Comparison of ENCODE assay signal across 17 mouse cellular contexts in genomic region chr1:80244123-80244522, GRCm38 (mm10). TPM values are rescaled to one million over a fixed set of nuclear protein-coding genes. Genes with fewer than 3 reads are reported as not detected.
A peak's percentile ranks its signal among the peaks of the same experiment; 100 is the strongest.
DNase-seq lines count a peak whose midpoint lies in the region; ATAC-seq and TF ChIP-seq lines count a peak whose summit lies in the region.
"Had no signal": no experiment of that assay in that cellular context is flagged by ENCODE, and none has a peak within 500 bp of the region (broad histone marks: within the 10 kb centered on the region; RNA-seq: fewer than 3 reads in every experiment).

No protein-coding gene starts in this region.

- no peaks in the 10 kb centered on the region for H3K27me3 ChIP-seq in hindbrain, postnatal 0 days (ENCODE audit: insufficient read depth, low read length)
- no peaks in the 10 kb centered on the region for H3K27me3 ChIP-seq in hindbrain, embryonic 12.5 days
- H3K27me3 ChIP-seq in lung, postnatal 0 days (replicated peaks; ENCODE audit: insufficient read depth, low read length) = no peaks in the 10 kb centered on the region
- H3K27me3 ChIP-seq: hindbrain, embryonic 13.5 days; midbrain, embryonic 15.5 days had no signal

- H3K27ac ChIP-seq in hindbrain, postnatal 0 days = no peak overlapping the region
- no peak overlapping the region for H3K27ac ChIP-seq in hindbrain, embryonic 12.5 days
- no peak overlapping the region for H3K27ac ChIP-seq in lung, postnatal 0 days (ENCODE audit: low read length)
- H3K27ac ChIP-seq: embryonic facial prominence, embryonic 10.5 days; hindbrain, embryonic 13.5 days; macrophage; midbrain, embryonic 15.5 days had no signal

- TF ChIP-seq EP300 in lung, postnatal 0 days (IDR thresholded peaks at IDR 0.05) = no peak

- no peak overlapping the region for H3K9ac ChIP-seq in hindbrain, postnatal 0 days (replicated peaks; ENCODE audit: low read length)
- H3K9ac ChIP-seq in hindbrain, embryonic 12.5 days = no peak overlapping the region
- H3K9ac ChIP-seq in lung, postnatal 0 days (replicated peaks; ENCODE audit: low read depth) = no peak overlapping the region
- H3K9ac ChIP-seq: hindbrain, embryonic 13.5 days; midbrain, embryonic 15.5 days had no signal

- no peak for ATAC-seq in hindbrain, postnatal 0 days
- no peak for ATAC-seq in hindbrain, embryonic 12.5 days (ENCODE audit: low FRiP score)
- no peak for ATAC-seq in lung, postnatal 0 days
- peak; percentile 72 for ATAC-seq in common myeloid progenitor, adult 5-6 weeks (replicated peaks; ENCODE audit: low read depth, poor library complexity, severe bottlenecking)
- ATAC-seq in megakaryocyte progenitor cell, adult 5-6 weeks (replicated peaks; ENCODE audit: poor library complexity) = peak; percentile 75
- ATAC-seq: activated CD4-positive, CD25-positive, alpha-beta regulatory T cell, adult 4 months; midbrain, embryonic 15.5 days had no signal

- no peaks in the 10 kb centered on the region for H3K36me3 ChIP-seq in hindbrain, postnatal 0 days (ENCODE audit: insufficient read depth, low read length)
- no peaks in the 10 kb centered on the region for H3K36me3 ChIP-seq in hindbrain, embryonic 12.5 days
- no peaks in the 10 kb centered on the region for H3K36me3 ChIP-seq in lung, postnatal 0 days (ENCODE audit: insufficient read depth, low read length)
- H3K36me3 ChIP-seq: embryonic facial prominence, embryonic 10.5 days; hindbrain, embryonic 13.5 days; midbrain, embryonic 15.5 days had no signal

- TF ChIP-seq CTCF in hindbrain, postnatal 0 days (IDR thresholded peaks at IDR 0.05; ENCODE audit: low read depth) = peak; percentile 42
- TF ChIP-seq CTCF in lung, postnatal 0 days (IDR thresholded peaks at IDR 0.05) = peak; percentile 60

- no peak overlapping the region for H3K4me3 ChIP-seq in hindbrain, postnatal 0 days (ENCODE audit: low read length)
- no peak overlapping the region for H3K4me3 ChIP-seq in hindbrain, embryonic 12.5 days
- H3K4me3 ChIP-seq in lung, postnatal 0 days (ENCODE audit: low read depth, low read length) = no peak overlapping the region
- H3K4me3 ChIP-seq: embryonic facial prominence, embryonic 10.5 days; hindbrain, embryonic 13.5 days; midbrain, embryonic 15.5 days had no signal

- no peaks in the 10 kb centered on the region for H3K9me3 ChIP-seq in hindbrain, postnatal 0 days (ENCODE audit: low read length)
- H3K9me3 ChIP-seq in hindbrain, embryonic 12.5 days (replicated peaks) = no peaks in the 10 kb centered on the region
- no peaks in the 10 kb centered on the region for H3K9me3 ChIP-seq in lung, postnatal 0 days (ENCODE audit: low read length)
- H3K9me3 ChIP-seq: embryonic facial prominence, embryonic 10.5 days; hindbrain, embryonic 13.5 days; midbrain, embryonic 15.5 days had no signal

- 72% methylated on average over 3 of the region's 3 CpGs for WGBS in hindbrain, postnatal 0 days
- WGBS in hindbrain, embryonic 12.5 days = 70% methylated on average over 3 of the region's 3 CpGs
- 38% methylated on average over 3 of the region's 3 CpGs for WGBS in lung, postnatal 0 days

- H3K4me1 ChIP-seq in hindbrain, postnatal 0 days (ENCODE audit: insufficient read depth, low read length) = no peaks in the 10 kb centered on the region
- peaks cover 4% of the 10 kb centered on the region for H3K4me1 ChIP-seq in hindbrain, embryonic 12.5 days
- H3K4me1 ChIP-seq in lung, postnatal 0 days (ENCODE audit: insufficient read depth, low read depth, low read length) = no peaks in the 10 kb centered on the region
- H3K4me1 ChIP-seq: midbrain, embryonic 15.5 days had no signal

- no peak overlapping the region for H3K4me2 ChIP-seq in hindbrain, postnatal 0 days (ENCODE audit: low read depth, low read length)
- no peak overlapping the region for H3K4me2 ChIP-seq in hindbrain, embryonic 12.5 days (replicated peaks)
- no peak overlapping the region for H3K4me2 ChIP-seq in lung, postnatal 0 days (replicated peaks; ENCODE audit: low read depth, low read length)
- H3K4me2 ChIP-seq: hindbrain, embryonic 13.5 days; midbrain, embryonic 15.5 days had no signal

- DNase-seq in hindbrain, postnatal 0 days (ENCODE audit: low spot score) = no peak
- DNase-seq in lung, postnatal 0 days (ENCODE audit: low spot score) = no peak
- DNase-seq in lung, adult 18-20 months = no peak
- no peak for DNase-seq in spleen, postnatal 4 days (ENCODE audit: low spot score in 2 of 2)
- DNase-seq in adrenal gland, postnatal 10 days = no peak
- DNase-seq: cerebellum, postnatal 14 days; kidney, adult 18-20 months; kidney, postnatal 36 days; thymus, adult 18-20 months had no signal

RNA-seq across cellular contexts. Expression of gene Fam124b, which starts 25.9 kb away (rescaled TPM):
- 0.84 and 1.3 TPM in 2 replicates for total RNA-seq in hindbrain, postnatal 0 days (2014; rRNA removed)
- polyA plus RNA-seq in hindbrain, postnatal 0 days (2015; fragmentation: Nextera tagmentation; extraction: Ambion mirVana) = 0.33 and 0.38 TPM in 2 replicates
- 0.67 and 0.89 TPM in 2 replicates for polyA plus RNA-seq in hindbrain, embryonic 12.5 days (2016; fragmentation: Nextera tagmentation; extraction: Ambion mirVana)
- polyA plus RNA-seq in lung, postnatal 0 days (2015; fragmentation: Nextera tagmentation; extraction: Ambion mirVana) = 3.8 and 4.7 TPM in 2 replicates
- not detected in 2 replicates for total RNA-seq in common myeloid progenitor, adult 5-6 weeks (2017)
- not detected in 2 replicates for total RNA-seq in megakaryocyte progenitor cell, adult 5-6 weeks (2015)
- total RNA-seq in megakaryocyte progenitor cell, adult 5-6 weeks (2017) = not detected in 2 replicates
- 1 to 10 TPM; 1.7 to 3.5 TPM for total RNA-seq in adrenal gland, postnatal 10 days (2021)
- polyA plus RNA-seq: macrophage had no signal

Comparison
In these comparisons a context has a peak if more than half of its experiments do, and no peak if none do; other contexts are left out.
1. ATAC-seq: peak in common myeloid progenitor, adult 5-6 weeks (single experiment) and megakaryocyte progenitor cell, adult 5-6 weeks (single experiment); none in hindbrain, postnatal 0 days (single experiment), hindbrain, embryonic 12.5 days (single experiment) and lung, postnatal 0 days (single experiment).